Mouse (Mus musculus) gastrocnemius, postnatal 36 days (tissue): ENCODE data around the gene Letm1. TPM values are rescaled to one million over a fixed set of nuclear protein-coding genes. Genes with fewer than 3 reads are reported as not detected.
A peak's percentile ranks its signal among the peaks of the same experiment; 100 is the strongest.

ENCODE experiments used
- DNase-seq, 2 experiments: peaks; one replicate each; pipeline ENCODE4 v3.0.0; 2022
- intact Hi-C: fragments of 180-260 bp; cut with DNase I; formaldehyde crosslinking; loops from one replicate; pipeline ENCODE4 v1.15.1; 2025
- long read RNA-seq, 2 experiments: library from polyadenylated mRNA; stranded (forward); transcript quantifications; one replicate each; pipeline ENCODE4 v2.0.0; 2021
- total RNA-seq, 2 experiments: library from RNA; stranded (reverse); gene quantifications; 2 replicates each; pipeline ENCODE4 v1.2.3; 2021

Letm1 gene
- 10 to 100 TPM; 76.2 to 79.8 TPM for total RNA-seq
- long read RNA-seq, experiment 1, full-length matches to known transcripts, result 55 of 70 reads
- long read RNA-seq, experiment 1, partial matches to known transcripts, result 9 of 70 reads
- long read RNA-seq, experiment 1, other reads (novel, unspliced or antisense), result 6 of 70 reads
- long read RNA-seq, experiment 2, full-length matches to known transcripts, result 80 of 109 reads
- long read RNA-seq, experiment 2, partial matches to known transcripts, result 15 of 109 reads
- long read RNA-seq, experiment 2, other reads (novel, unspliced or antisense), result 14 of 109 reads

- peak; percentile 88 to 91 for DNase-seq
- intact Hi-C loops, result loop anchor here (5.0 kb wide), 1 partner anchor 40 kb away; the partner anchor contains the start of gene Nsd2
Observed at GRCm38 (mm10) chr5:33782345-33782998, at the start of gene Letm1. Letm1 (minus strand) TSS chr5:33782817.

GRCm38 (mm10) chr5:33830832-33831231 is 48.2 kb upstream of the Letm1 start:
- intact Hi-C loops, result no loop called here
- no peak for DNase-seq

- intact Hi-C loops, result no loop called here
- no peak for DNase-seq
Observed at GRCm38 (mm10) chr5:33829958-33830357, 47.3 kb upstream of the Letm1 start.

- intact Hi-C loops, result no loop called here
- no peak for DNase-seq
Observed at GRCm38 (mm10) chr5:33828107-33828506, 45.5 kb upstream of the Letm1 start.

- DNase-seq, result no peak
- intact Hi-C loops, result no loop called here
Observed at GRCm38 (mm10) chr5:33826001-33826400, 43.4 kb upstream of the Letm1 start.

- intact Hi-C loops, result loop anchor here (5.0 kb wide), 1 partner anchor 40 kb away; the partner anchor contains the start of gene Letm1
- no peak for DNase-seq
Observed at GRCm38 (mm10) chr5:33822456-33822855, 39.8 kb upstream of the Letm1 start.

GRCm38 (mm10) chr5:33821901-33822427 is 39.3 kb upstream of the Letm1 start:
- intact Hi-C loops, result loop anchor here (5.0 kb wide), 1 partner anchor 40 kb away; the partner anchor contains the start of gene Letm1
- no peak for DNase-seq

- intact Hi-C loops, result loop anchor here (5.0 kb wide), 1 partner anchor 39 kb away; the partner anchor contains the start of gene Letm1
Observed at GRCm38 (mm10) chr5:33820733-33821621, 38.4 kb upstream of the Letm1 start.

GRCm38 (mm10) chr5:33819876-33820732 is 37.5 kb upstream of the Letm1 start, which contains the start of gene Nsd2:
Nsd2 (plus strand) TSS chr5:33820725.
- peak; percentile 75 to 83 for DNase-seq
- intact Hi-C loops, result loop anchor here (5.0 kb wide), 1 partner anchor 38 kb away; the partner anchor contains the start of gene Letm1

More at GRCm38 (mm10) chr5:33820733-33821621, 38.4 kb upstream of the Letm1 start:
- peak; percentile 10 to 48 for DNase-seq

- DNase-seq, result no peak
- intact Hi-C loops, result no loop called here
Observed at GRCm38 (mm10) chr5:33819141-33819875, 36.7 kb upstream of the Letm1 start.

- intact Hi-C loops, result no loop called here
- no peak for DNase-seq
Observed at GRCm38 (mm10) chr5:33818104-33818503, 35.5 kb upstream of the Letm1 start.

GRCm38 (mm10) chr5:33816008-33816725 is 33.5 kb upstream of the Letm1 start:
- intact Hi-C loops, result no loop called here
- no peak for DNase-seq

- no peak for DNase-seq
- intact Hi-C loops, result no loop called here
Observed at GRCm38 (mm10) chr5:33811519-33811918, 28.9 kb upstream of the Letm1 start.

GRCm38 (mm10) chr5:33803337-33803736 is 20.7 kb upstream of the Letm1 start:
- no peak for DNase-seq
- intact Hi-C loops, result no loop called here

- intact Hi-C loops, result no loop called here
Observed at GRCm38 (mm10) chr5:33791912-33792643, 9.5 kb upstream of the Letm1 start.

GRCm38 (mm10) chr5:33782999-33783390 is 378 bp upstream of the Letm1 start:
- no peak for DNase-seq
- intact Hi-C loops, result loop anchor here (5.0 kb wide), 1 partner anchor 39 kb away; the partner anchor contains the start of gene Nsd2

More at GRCm38 (mm10) chr5:33791912-33792643, 9.5 kb upstream of the Letm1 start:
- DNase-seq, result no peak

- intact Hi-C loops, result loop anchor here (5.0 kb wide), 1 partner anchor 40 kb away; the partner anchor contains the start of gene Nsd2
- DNase-seq, result no peak
Observed at GRCm38 (mm10) chr5:33781964-33782344, 663 bp downstream of the Letm1 start.
